Mouse (Mus musculus): ENCODE measurements around the gene Hoxc4. TPM values are rescaled to one million over a fixed set of nuclear protein-coding genes. Genes with fewer than 3 reads are reported as not detected.
A peak's percentile ranks its signal among the peaks of the same experiment; 100 is the strongest.

The Hoxc4 gene
- polyA plus RNA-seq, 1 experiment from 2014 or later: 1.1 TPM

GRCm38 (mm10) chr15:103014166-103015008 lies 4.3 kb upstream of the Hoxc4 start:
- H3K4me1 ChIP-seq: peaks cover 17% of the 10 kb centered on the region
- ATAC-seq (ENCODE audit: insufficient number of reproducible peaks, low FRiP score, low TSS enrichment, low read depth): no peak
- no peak overlapping the region for H3K9ac ChIP-seq
- no peaks in the 10 kb centered on the region for H3K36me3 ChIP-seq
- peak overlapping the region; percentile 42 for H3K4me2 ChIP-seq (replicated peaks)
- H3K27me3 ChIP-seq: peaks cover 98% of the 10 kb centered on the region
- 1% methylated on average over 45 of the region's 57 CpGs for whole genome bisulfite sequencing
- no peak overlapping the region for H3K27ac ChIP-seq (replicated peaks)
- H3K9me3 ChIP-seq (replicated peaks): no peaks in the 10 kb centered on the region
- peak overlapping the region; percentile 30 for H3K4me3 ChIP-seq (replicated peaks)

GRCm38 (mm10) chr15:103015009-103015399 lies 3.7 kb upstream of the Hoxc4 start:
- no peak for ATAC-seq (ENCODE audit: insufficient number of reproducible peaks, low FRiP score, low TSS enrichment, low read depth)
- H3K4me1 ChIP-seq: peaks cover 17% of the 10 kb centered on the region
- H3K9ac ChIP-seq: no peak overlapping the region
- H3K9me3 ChIP-seq (replicated peaks): no peaks in the 10 kb centered on the region
- peak overlapping the region; percentile 30 for H3K4me3 ChIP-seq (replicated peaks)
- H3K27ac ChIP-seq (replicated peaks): no peak overlapping the region
- 4% methylated on average over 22 of the region's 28 CpGs for WGBS
- peaks cover 98% of the 10 kb centered on the region for H3K27me3 ChIP-seq
- peak overlapping the region; percentile 42 for H3K4me2 ChIP-seq (replicated peaks)
- H3K36me3 ChIP-seq: no peaks in the 10 kb centered on the region

- 6% methylated on average over 19 of the region's 19 CpGs for WGBS
- 0 out of 2 replicates have a peak, but pooled peaks have one; percentile 48 for ATAC-seq (ENCODE audit: insufficient number of reproducible peaks, low FRiP score, low TSS enrichment, low read depth)
- no peaks in the 10 kb centered on the region for H3K36me3 ChIP-seq
- no peak overlapping the region for H3K4me2 ChIP-seq (replicated peaks)
- H3K4me1 ChIP-seq: peaks cover 17% of the 10 kb centered on the region
- H3K9ac ChIP-seq: no peak overlapping the region
- H3K4me3 ChIP-seq (replicated peaks): no peak overlapping the region
- H3K9me3 ChIP-seq (replicated peaks): no peaks in the 10 kb centered on the region
- peaks cover 98% of the 10 kb centered on the region for H3K27me3 ChIP-seq
- no peak overlapping the region for H3K27ac ChIP-seq (replicated peaks)
Observed at GRCm38 (mm10) chr15:103015406-103016166, 3.1 kb upstream of the Hoxc4 start.

- Histone ChIP-seq H3K27me3 (peaks cover 97% of the 10 kb centered on the region), H3K4me3 (replicated peaks) (no peak overlapping the region), H3K9ac (no peak overlapping the region), H3K36me3 (no peaks in the 10 kb centered on the region), H3K9me3 (replicated peaks) (no peaks in the 10 kb centered on the region), H3K4me1 (no peaks in the 10 kb centered on the region), H3K27ac (replicated peaks) (no peak overlapping the region), H3K4me2 (replicated peaks) (no peak overlapping the region)
- no peak for ATAC-seq (ENCODE audit: insufficient number of reproducible peaks, low FRiP score, low TSS enrichment, low read depth)
- WGBS: 1% methylated on average over 8 of the region's 8 CpGs
Observed at GRCm38 (mm10) chr15:103020899-103021418, 2.2 kb downstream of the Hoxc4 start.

GRCm38 (mm10) chr15:103021544-103021943 lies 2.8 kb downstream of the Hoxc4 start:
- H3K9ac ChIP-seq: no peak overlapping the region
- peaks cover 97% of the 10 kb centered on the region for H3K27me3 ChIP-seq
- H3K27ac ChIP-seq (replicated peaks): no peak overlapping the region
- H3K4me2 ChIP-seq (replicated peaks): no peak overlapping the region
- no peaks in the 10 kb centered on the region for H3K4me1 ChIP-seq
- no peak overlapping the region for H3K4me3 ChIP-seq (replicated peaks)
- ATAC-seq (ENCODE audit: insufficient number of reproducible peaks, low FRiP score, low TSS enrichment, low read depth): no peak
- 9% methylated on average over 8 of the region's 8 CpGs for WGBS
- H3K9me3 ChIP-seq (replicated peaks): no peaks in the 10 kb centered on the region
- no peaks in the 10 kb centered on the region for H3K36me3 ChIP-seq

- no peak for ATAC-seq (ENCODE audit: insufficient number of reproducible peaks, low FRiP score, low TSS enrichment, low read depth)
- no peaks in the 10 kb centered on the region for H3K4me1 ChIP-seq
- H3K9me3 ChIP-seq (replicated peaks): no peaks in the 10 kb centered on the region
- no peak overlapping the region for H3K9ac ChIP-seq
- WGBS: 5% methylated on average over 2 of the region's 2 CpGs
- H3K4me3 ChIP-seq (replicated peaks): no peak overlapping the region
- no peak overlapping the region for H3K27ac ChIP-seq (replicated peaks)
- H3K4me2 ChIP-seq (replicated peaks): no peak overlapping the region
- H3K36me3 ChIP-seq: no peaks in the 10 kb centered on the region
- peaks cover 97% of the 10 kb centered on the region for H3K27me3 ChIP-seq
Observed at GRCm38 (mm10) chr15:103024131-103024530, 5.4 kb downstream of the Hoxc4 start.

- no peak overlapping the region for H3K4me2 ChIP-seq (replicated peaks)
- H3K27ac ChIP-seq (replicated peaks): no peak overlapping the region
- H3K36me3 ChIP-seq: no peaks in the 10 kb centered on the region
- no peak overlapping the region for H3K4me3 ChIP-seq (replicated peaks)
- peaks cover 97% of the 10 kb centered on the region for H3K27me3 ChIP-seq
- WGBS: 3% methylated on average over 43 of the region's 43 CpGs
- no peak for ATAC-seq (ENCODE audit: insufficient number of reproducible peaks, low FRiP score, low TSS enrichment, low read depth)
- no peaks in the 10 kb centered on the region for H3K4me1 ChIP-seq
- H3K9ac ChIP-seq: no peak overlapping the region
- H3K9me3 ChIP-seq (replicated peaks): no peaks in the 10 kb centered on the region
Observed at GRCm38 (mm10) chr15:103027266-103028235, 8.8 kb downstream of the Hoxc4 start.

GRCm38 (mm10) chr15:103028916-103029512 lies 10.3 kb downstream of the Hoxc4 start:
- Histone ChIP-seq H3K4me2 (replicated peaks) (no peak overlapping the region), H3K36me3 (no peaks in the 10 kb centered on the region), H3K27ac (replicated peaks) (no peak overlapping the region), H3K9ac (no peak overlapping the region), H3K4me1 (no peaks in the 10 kb centered on the region), H3K9me3 (replicated peaks) (no peaks in the 10 kb centered on the region), H3K27me3 (peaks cover 96% of the 10 kb centered on the region), H3K4me3 (replicated peaks) (no peak overlapping the region)
- WGBS: 16% methylated on average over 9 of the region's 9 CpGs
- no peak for ATAC-seq (ENCODE audit: insufficient number of reproducible peaks, low FRiP score, low TSS enrichment, low read depth)

GRCm38 (mm10) chr15:103030142-103030541 lies 11.4 kb downstream of the Hoxc4 start:
- 4% methylated on average over 8 of the region's 8 CpGs for WGBS
- no peak overlapping the region for H3K4me3 ChIP-seq (replicated peaks)
- 0 out of 2 replicates have a peak, but pooled peaks cover 7% of the 10 kb centered on the region for H3K4me1 ChIP-seq
- no peak for ATAC-seq (ENCODE audit: insufficient number of reproducible peaks, low FRiP score, low TSS enrichment, low read depth)
- no peaks in the 10 kb centered on the region for H3K36me3 ChIP-seq
- H3K27ac ChIP-seq (replicated peaks): no peak overlapping the region
- no peak overlapping the region for H3K9ac ChIP-seq
- H3K9me3 ChIP-seq (replicated peaks): no peaks in the 10 kb centered on the region
- H3K4me2 ChIP-seq (replicated peaks): no peak overlapping the region
- H3K27me3 ChIP-seq: peaks cover 96% of the 10 kb centered on the region

GRCm38 (mm10) chr15:103032167-103032566 lies 13.4 kb downstream of the Hoxc4 start:
- no peak for ATAC-seq (ENCODE audit: insufficient number of reproducible peaks, low FRiP score, low TSS enrichment, low read depth)
- no peak overlapping the region for H3K4me3 ChIP-seq (replicated peaks)
- H3K27me3 ChIP-seq: peaks cover 97% of the 10 kb centered on the region
- H3K9me3 ChIP-seq (replicated peaks): no peaks in the 10 kb centered on the region
- no peak overlapping the region for H3K27ac ChIP-seq (replicated peaks)
- 0% methylated on average over 1 of the region's 3 CpGs for WGBS
- H3K9ac ChIP-seq: no peak overlapping the region
- no peaks in the 10 kb centered on the region for H3K36me3 ChIP-seq
- no peak overlapping the region for H3K4me2 ChIP-seq (replicated peaks)
- H3K4me1 ChIP-seq: 0 out of 2 replicates have a peak, but pooled peaks cover 7% of the 10 kb centered on the region

Data from embryonic facial prominence, embryonic 15.5 days (tissue).